Mouse (Mus musculus) retina, adult 2 months (tissue): ENCODE measurements around the gene Naa40.

Source experiments
- DNase-seq: peaks from one replicate; pipeline ENCODE4 v3.0.0-alpha.2; 2012; ENCODE audit warnings: low read depth, low spot score

Gene Naa40

GRCm38 (mm10) chr19:7240782-7241690, at the start of gene Naa40:
Gene Naa40, minus strand, starts transcription at chr19:7241183.
- peak; percentile 87 for DNase-seq

GRCm38 (mm10) chr19:7289767-7290166, 48.8 kb upstream of the Naa40 start:
- DNase-seq, result no peak

GRCm38 (mm10) chr19:7288288-7288687, 47.3 kb upstream of the Naa40 start:
- DNase-seq, result no peak

GRCm38 (mm10) chr19:7286563-7287315, 45.8 kb upstream of the Naa40 start:
- DNase-seq, result no peak

GRCm38 (mm10) chr19:7280557-7281330, 39.8 kb upstream of the Naa40 start:
- no peak for DNase-seq

GRCm38 (mm10) chr19:7279114-7279513, 38.1 kb upstream of the Naa40 start:
- DNase-seq, result no peak

- DNase-seq, result no peak
Observed at GRCm38 (mm10) chr19:7278200-7278906, 37.4 kb upstream of the Naa40 start.

GRCm38 (mm10) chr19:7276796-7277195, 35.8 kb upstream of the Naa40 start:
- no peak for DNase-seq

GRCm38 (mm10) chr19:7276053-7276659, 35.2 kb upstream of the Naa40 start:
- no peak for DNase-seq

GRCm38 (mm10) chr19:7275131-7275789, 34.3 kb upstream of the Naa40 start:
- DNase-seq, result no peak

GRCm38 (mm10) chr19:7274326-7274990, 33.5 kb upstream of the Naa40 start:
- DNase-seq, result no peak

GRCm38 (mm10) chr19:7273486-7273885, 32.5 kb upstream of the Naa40 start:
- DNase-seq, result no peak

GRCm38 (mm10) chr19:7269290-7270044, 28.5 kb upstream of the Naa40 start:
- no peak for DNase-seq

- DNase-seq, result no peak
Observed at GRCm38 (mm10) chr19:7268722-7269090, 27.7 kb upstream of the Naa40 start.

- DNase-seq, result no peak
Observed at GRCm38 (mm10) chr19:7267781-7268721, 27.1 kb upstream of the Naa40 start.

GRCm38 (mm10) chr19:7267091-7267741, 26.2 kb upstream of the Naa40 start, which contains the start of gene Rcor2:
Gene Rcor2, plus strand, starts transcription at chr19:7267325.
- DNase-seq, result no peak

GRCm38 (mm10) chr19:7266421-7266831, 25.4 kb upstream of the Naa40 start:
- no peak for DNase-seq
